Mouse (Mus musculus) heart, embryonic 16.5 days (tissue): ENCODE results near the gene Bsg. TPM values are rescaled to one million over a fixed set of nuclear protein-coding genes. Genes with fewer than 3 reads are reported as not detected.
"Not testable (repeated sequence)": the region's sequence is repeated elsewhere in the genome, so short reads cannot be mapped to it uniquely, and the experiment has no call there.

Experiments used
- ATAC-seq: fragments of 200-750 bp; cut with Nextera tagmentation; replicated peaks from 2 replicates; pipeline ENCODE4 v1.8.0; 2017; ENCODE audit warnings: moderate number of reproducible peaks; ENCODE audit not compliant: insufficient read depth, low FRiP score; ENCODE audit errors: extremely low read depth
- H3K27ac ChIP-seq: fragments of 300-500 bp; sonication (generic); 2 replicates; pipeline ENCODE4 v1.5.1; 2014; ENCODE audit warnings: mild to moderate bottlenecking, low read length, control low read depth, moderate library complexity
- H3K27me3 ChIP-seq: fragments of 300-500 bp; sonication (generic); 2 replicates; pipeline ENCODE4 v1.6.1; 2014; ENCODE audit warnings: low read length, mixed read lengths; ENCODE audit not compliant: control insufficient read depth, insufficient read depth
- H3K36me3 ChIP-seq: fragments of 300-500 bp; sonication (generic); 2 replicates; pipeline ENCODE4 v1.6.1; 2014; ENCODE audit not compliant: control insufficient read depth, insufficient read depth
- H3K4me1 ChIP-seq: fragments of 300-500 bp; sonication (generic); 2 replicates; pipeline ENCODE4 v1.6.1; 2014; ENCODE audit warnings: low read length, mixed read lengths; ENCODE audit not compliant: control insufficient read depth, insufficient read depth
- H3K4me2 ChIP-seq: fragments of 300-500 bp; sonication (generic); 2 replicates; pipeline ENCODE4 v1.6.1; 2014; ENCODE audit warnings: low read depth, mild to moderate bottlenecking, control low read depth, low read length
- H3K4me3 ChIP-seq: fragments of 300-500 bp; sonication (generic); 2 replicates; pipeline ENCODE4 v1.5.1; 2014; ENCODE audit warnings: mild to moderate bottlenecking, control low read depth, low read length
- H3K9ac ChIP-seq: fragments of 300-500 bp; sonication (generic); 2 replicates; pipeline ENCODE4 v1.6.1; 2014; ENCODE audit warnings: low read length, control low read depth
- H3K9me3 ChIP-seq: fragments of 300-500 bp; sonication (generic); replicated peaks from 2 replicates; pipeline ENCODE4 v1.6.1; 2016; ENCODE audit warnings: low read length; ENCODE audit not compliant: control insufficient read depth
- WGBS: fragments of 180-500 bp; shearing (Covaris S2); extraction: QIAGEN DNeasy Blood & Tissue Kit; methylation state at CpG from one replicate; pipeline ENCODE4 v1.1.7; 2014; 5-methylcytosine and 5-hydroxymethylcytosine counted together
- polyA plus RNA-seq: library from polyadenylated mRNA; unstranded; fragments of >200 nt; fragmentation: Nextera tagmentation; extraction: Ambion mirVana; gene quantifications from 2 replicates; pipeline ENCODE4 v1.2.1, GENCODE M21; 2015

Gene Bsg
- polyA plus RNA-seq, 1 experiment from 2014 or later, result 1,046 TPM

- peak; percentile 24; the same call in 1 of the 2 replicates for ATAC-seq
- Histone ChIP-seq H3K36me3 (no peaks in the 10 kb centered on the region), H3K4me2 (peak overlapping the region; percentile 13; the same call in 1 of the 2 replicates), H3K27me3 (no peaks in the 10 kb centered on the region), H3K9me3 (no peaks in the 10 kb centered on the region; the same call in 1 of the 2 replicates), H3K4me3 (no peak overlapping the region), H3K27ac (peak overlapping the region; percentile 84), H3K9ac (peak overlapping the region; percentile 22; the same call in 1 of the 2 replicates), H3K4me1 (peaks cover 28% of the 10 kb centered on the region)
- WGBS, result 39% methylated on average over 9 of the region's 9 CpGs
Observed at GRCm38 (mm10) chr10:79696129-79696651, 8.1 kb upstream of the Bsg start.

DNA sequence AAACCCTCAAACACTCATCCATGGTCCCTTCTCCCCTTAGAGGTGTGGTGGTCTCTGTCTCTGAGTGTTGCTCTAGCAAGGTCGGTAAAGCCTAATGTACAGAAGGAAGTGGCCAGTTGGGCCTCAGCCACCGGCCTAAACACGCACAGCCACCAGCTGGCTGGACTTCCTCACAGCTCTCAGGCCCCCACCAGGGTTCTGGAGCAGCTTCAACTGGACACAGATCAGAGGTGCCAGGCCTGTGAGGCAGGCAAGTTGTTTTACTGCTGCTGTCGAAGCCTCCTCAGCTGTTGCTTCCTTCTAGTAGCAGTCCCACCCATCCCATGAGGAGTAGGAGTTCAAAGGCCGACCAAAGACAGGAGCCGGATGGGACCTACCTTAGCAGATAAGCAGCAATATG lies 6.4 kb upstream of the Bsg start:
- no peak for ATAC-seq
- Histone ChIP-seq H3K4me3 (no peak overlapping the region), H3K27me3 (no peaks in the 10 kb centered on the region), H3K27ac (no peak overlapping the region), H3K36me3 (no peaks in the 10 kb centered on the region), H3K4me1 (peaks cover 37% of the 10 kb centered on the region), H3K9ac (no peak overlapping the region), H3K4me2 (no peak overlapping the region), H3K9me3 (no peaks in the 10 kb centered on the region)
- WGBS, result 69% methylated on average over 6 of the region's 6 CpGs

DNA sequence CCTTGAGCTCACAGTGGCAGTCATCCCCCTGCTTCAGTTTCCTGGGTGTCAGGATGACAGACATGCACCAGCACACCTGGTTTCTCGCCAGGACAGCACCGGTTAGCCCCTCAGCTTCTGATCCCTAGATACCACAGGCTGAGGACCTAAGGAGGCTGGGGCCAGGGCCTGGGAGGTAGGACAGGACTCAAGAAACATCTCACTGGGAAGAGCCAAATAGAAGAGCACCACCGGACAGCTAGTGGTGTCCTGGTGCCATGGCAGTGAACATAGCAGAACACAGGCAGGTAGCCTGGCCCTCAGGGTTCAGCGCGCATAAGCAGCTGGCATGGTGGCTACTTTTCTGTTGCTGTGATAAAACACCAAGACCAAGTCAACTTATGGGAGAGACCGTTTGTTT lies 5.8 kb upstream of the Bsg start:
- WGBS, result 87% methylated on average over 6 of the region's 6 CpGs

GRCm38 (mm10) chr10:79700676-79701075 lies 3.6 kb upstream of the Bsg start:
- H3K27ac ChIP-seq, result peak overlapping the region; percentile 80
- H3K4me3 ChIP-seq, result no peak overlapping the region
- no peaks in the 10 kb centered on the region for H3K27me3 ChIP-seq
- H3K9me3 ChIP-seq, result no peaks in the 10 kb centered on the region
- peak overlapping the region; percentile 27; the same call in 1 of the 2 replicates for H3K4me2 ChIP-seq
- 28% methylated on average over 7 of the region's 7 CpGs for WGBS
- H3K9ac ChIP-seq, result peak overlapping the region; percentile 30; the same call in 1 of the 2 replicates
- peaks cover 29% of the 10 kb centered on the region for H3K4me1 ChIP-seq
- no peak for ATAC-seq
- no peaks in the 10 kb centered on the region for H3K36me3 ChIP-seq

More for the DNA sequence above, 5.8 kb upstream of the Bsg start:
- Histone ChIP-seq H3K4me1 (peaks cover 37% of the 10 kb centered on the region), H3K9ac (no peak overlapping the region), H3K9me3 (no peaks in the 10 kb centered on the region), H3K4me2 (no peak overlapping the region), H3K27me3 (no peaks in the 10 kb centered on the region), H3K36me3 (no peaks in the 10 kb centered on the region), H3K27ac (no peak overlapping the region), H3K4me3 (no peak overlapping the region)
- no peak for ATAC-seq

GRCm38 (mm10) chr10:79701443-79702129 lies 2.7 kb upstream of the Bsg start:
- H3K9me3 ChIP-seq, result no peaks in the 10 kb centered on the region
- H3K9ac ChIP-seq, result peak overlapping the region; percentile 50
- ATAC-seq, result peak; percentile 8; the same call in 1 of the 2 replicates
- no peaks in the 10 kb centered on the region for H3K27me3 ChIP-seq
- H3K4me2 ChIP-seq, result no peak overlapping the region
- H3K27ac ChIP-seq, result peak overlapping the region; percentile 80
- WGBS, result 45% methylated on average over 10 of the region's 10 CpGs
- H3K4me3 ChIP-seq, result no peak overlapping the region
- peaks cover 30% of the 10 kb centered on the region for H3K4me1 ChIP-seq
- no peaks in the 10 kb centered on the region for H3K36me3 ChIP-seq

DNA sequence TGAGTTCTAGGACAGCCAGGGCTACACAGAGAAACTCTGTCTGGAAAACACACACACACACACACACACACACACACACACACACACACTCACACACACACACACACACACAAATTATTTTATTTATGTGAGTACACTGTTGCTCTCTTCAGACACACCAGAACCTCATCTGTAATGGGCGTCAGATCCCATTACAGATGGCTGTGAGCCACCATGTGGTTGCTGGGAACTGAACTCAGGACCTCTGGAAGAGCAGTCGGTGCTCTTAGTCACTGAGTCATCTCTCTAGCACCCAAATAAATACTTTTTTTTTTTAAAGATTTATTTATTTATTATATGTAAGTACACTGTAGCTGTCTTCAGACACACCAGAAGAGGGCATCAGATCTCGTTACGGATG lies 1.3 kb upstream of the Bsg start:
- H3K4me3 ChIP-seq, H3K36me3 ChIP-seq, H3K27me3 ChIP-seq, H3K9me3 ChIP-seq, H3K9ac ChIP-seq, H3K27ac ChIP-seq, H3K4me2 ChIP-seq, ATAC-seq: not testable (repeated sequence)
- WGBS, result 80% methylated on average over 3 of the region's 4 CpGs
- peaks cover 42% of the 10 kb centered on the region for H3K4me1 ChIP-seq

GRCm38 (mm10) chr10:79703541-79703940 lies 750 bp upstream of the Bsg start:
- ATAC-seq, result no peak
- Histone ChIP-seq H3K9me3 (no peaks in the 10 kb centered on the region), H3K9ac (peak overlapping the region; percentile 69), H3K4me3 (no peak overlapping the region; the same call in 1 of the 2 replicates), H3K27ac (peak overlapping the region; percentile 58), H3K4me1 (peaks cover 47% of the 10 kb centered on the region), H3K4me2 (peak overlapping the region; percentile 66), H3K36me3 (peaks cover 3% of the 10 kb centered on the region; the same call in 1 of the 2 replicates), H3K27me3 (no peaks in the 10 kb centered on the region)
- 76% methylated on average over 10 of the region's 10 CpGs for WGBS

GRCm38 (mm10) chr10:79704970-79705360 lies 674 bp downstream of the Bsg start:
- Histone ChIP-seq H3K4me3 (peak overlapping the region; percentile 92), H3K9me3 (no peaks in the 10 kb centered on the region), H3K9ac (peak overlapping the region; percentile 98), H3K4me1 (peaks cover 62% of the 10 kb centered on the region), H3K27ac (peak overlapping the region; percentile 91), H3K4me2 (peak overlapping the region; percentile 97), H3K36me3 (peaks cover 8% of the 10 kb centered on the region), H3K27me3 (no peaks in the 10 kb centered on the region)
- ATAC-seq, result no peak
- WGBS, result 3% methylated on average over 10 of the region's 10 CpGs

DNA sequence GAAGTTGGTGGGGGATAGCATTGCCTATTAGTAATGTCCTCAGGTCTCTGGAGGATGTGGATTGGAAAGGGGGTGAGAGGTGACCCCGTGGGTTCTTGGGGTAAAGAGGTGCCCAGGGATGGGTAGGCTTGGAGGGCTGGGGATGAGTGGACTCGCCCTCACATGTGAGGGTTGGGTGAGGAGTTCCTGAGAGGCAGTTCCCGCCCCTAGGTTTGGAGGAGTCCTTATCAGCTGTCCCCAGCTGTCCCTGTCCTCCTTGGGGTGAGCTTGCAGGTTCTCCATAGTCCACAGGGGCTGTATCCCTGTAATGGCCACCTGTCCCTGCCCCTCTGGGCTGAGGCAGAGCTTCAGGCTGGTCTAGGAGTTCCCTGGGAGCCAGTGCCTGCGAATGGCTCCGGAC lies 1.7 kb downstream of the Bsg start:
- Histone ChIP-seq H3K9me3 (no peaks in the 10 kb centered on the region), H3K27me3 (no peaks in the 10 kb centered on the region), H3K9ac (peak overlapping the region; percentile 98), H3K4me2 (peak overlapping the region; percentile 97), H3K4me1 (peaks cover 60% of the 10 kb centered on the region), H3K27ac (peak overlapping the region; percentile 57), H3K36me3 (peaks cover 18% of the 10 kb centered on the region), H3K4me3 (peak overlapping the region; percentile 92)
- no peak for ATAC-seq
- WGBS, result 54% methylated on average over 5 of the region's 5 CpGs
